Mouse (Mus musculus) common myeloid progenitor, adult 5-6 weeks (primary cell): ENCODE results near the gene Selp. TPM values are rescaled to one million over a fixed set of nuclear protein-coding genes. Genes with fewer than 3 reads are reported as not detected.
A peak's percentile ranks its signal among the peaks of the same experiment; 100 is the strongest.

Source experiments
- ATAC-seq: replicated peaks from 2 replicates; pipeline ENCODE4 v1.8.0; 2016; ENCODE audit warnings: low read depth, mild to moderate bottlenecking, moderate TSS enrichment, inconsistent platforms; ENCODE audit not compliant: poor library complexity, severe bottlenecking
- total RNA-seq: library from RNA; stranded (forward); fragments of 200-1000, 187-1606 nt; gene quantifications from 2 replicates; pipeline ENCODE4 v1.2.3, GENCODE M21; 2017

Selp gene
- total RNA-seq, 1 experiment from 2014 or later, result 5.2 TPM

DNA sequence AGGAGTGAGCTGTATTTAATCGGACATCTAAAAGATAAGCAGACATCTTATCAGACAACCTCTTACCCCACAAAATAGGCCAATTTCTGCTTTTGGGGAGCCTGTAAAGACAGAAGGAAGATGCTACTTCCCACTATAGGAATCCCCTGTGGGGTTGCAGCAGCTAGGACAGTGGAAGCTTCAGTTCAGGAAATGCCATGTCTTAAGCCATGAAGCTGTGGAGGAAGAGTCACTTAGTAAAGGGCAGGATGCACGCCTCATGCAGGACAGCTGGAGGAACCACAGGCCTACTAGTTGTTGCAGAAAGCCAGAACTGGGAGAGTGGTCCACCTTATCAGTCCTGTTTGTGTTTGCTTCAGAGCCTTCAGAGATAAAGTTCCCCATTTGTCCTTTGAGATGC lies 55.4 kb downstream of the Selp start:
- ATAC-seq, result 0 out of 2 replicates have a peak, but pooled peaks have one; percentile 32

- ATAC-seq, result no peak
Observed at GRCm38 (mm10) chr1:164173145-164173544, 58.1 kb downstream of the Selp start.

GRCm38 (mm10) chr1:164176856-164177255 lies 61.8 kb downstream of the Selp start:
- no peak for ATAC-seq

DNA sequence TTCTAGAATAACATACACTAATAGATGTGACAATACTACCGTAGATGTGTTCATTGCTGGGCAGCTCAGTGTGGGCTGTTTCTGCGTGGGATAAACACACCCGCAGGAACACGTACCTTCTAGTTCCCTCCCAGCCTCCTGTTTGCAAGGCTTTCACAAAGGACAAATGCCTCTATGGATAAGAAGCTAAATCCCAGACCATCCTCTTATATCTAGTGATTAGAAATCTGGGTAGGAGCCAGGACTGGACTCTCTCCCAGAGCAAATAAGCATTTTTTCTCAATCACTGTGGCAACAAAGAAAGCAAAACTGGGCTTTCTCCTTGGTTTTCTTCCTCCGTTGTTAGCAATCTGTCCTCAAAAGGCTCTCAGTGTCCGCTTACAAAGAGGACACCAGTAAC lies 63.4 kb downstream of the Selp start:
- no peak for ATAC-seq

DNA sequence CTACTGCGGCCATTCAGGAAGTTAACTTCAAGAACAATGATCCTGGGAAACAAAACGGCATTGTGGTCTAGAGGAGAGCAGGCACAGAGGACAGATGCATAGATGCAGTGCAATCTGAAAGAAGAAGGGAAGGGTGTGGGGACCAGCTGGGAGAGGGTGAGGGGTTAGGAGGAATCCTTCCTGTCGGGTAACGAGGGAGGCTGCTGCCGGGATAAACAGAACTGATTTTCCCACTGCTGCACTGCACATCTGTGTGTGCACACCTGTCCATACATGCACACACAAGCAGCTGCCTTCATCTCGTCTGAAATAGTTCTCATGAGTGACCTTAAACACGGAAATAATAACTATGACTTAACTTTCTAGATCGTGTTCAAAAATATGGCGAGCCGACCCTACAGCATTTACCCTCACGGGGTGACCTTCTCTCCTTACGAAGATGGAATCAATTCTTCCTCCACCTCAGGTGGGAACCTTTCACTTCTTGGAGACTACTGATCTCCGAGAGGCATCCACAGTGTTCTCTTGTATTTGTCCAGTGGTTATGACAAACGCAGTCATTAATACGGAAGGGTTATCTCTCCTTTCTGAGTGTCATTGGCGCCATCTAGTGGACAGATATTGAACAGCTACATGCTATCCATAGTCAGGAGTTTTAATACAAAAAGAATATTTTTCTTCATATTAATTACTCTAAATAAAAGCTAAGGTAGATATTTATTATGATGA lies 69.2 kb downstream of the Selp start:
- ATAC-seq, result peak; percentile 97

DNA sequence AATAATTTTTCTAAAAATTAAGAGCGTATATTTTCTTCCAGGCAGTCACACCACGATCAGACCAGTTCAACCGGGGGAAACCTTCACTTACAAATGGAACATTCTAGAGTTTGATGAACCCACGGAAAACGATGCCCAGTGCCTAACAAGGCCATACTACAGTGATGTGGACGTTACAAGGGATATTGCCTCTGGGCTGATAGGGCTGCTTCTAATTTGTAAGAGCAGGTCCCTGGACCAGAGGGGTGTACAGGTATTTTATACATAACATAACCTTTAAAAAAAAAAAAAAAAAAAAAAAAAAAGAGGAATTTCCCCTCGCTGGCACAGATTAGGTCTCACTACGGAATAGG lies 69.8 kb downstream of the Selp start:
- ATAC-seq, result no peak

DNA sequence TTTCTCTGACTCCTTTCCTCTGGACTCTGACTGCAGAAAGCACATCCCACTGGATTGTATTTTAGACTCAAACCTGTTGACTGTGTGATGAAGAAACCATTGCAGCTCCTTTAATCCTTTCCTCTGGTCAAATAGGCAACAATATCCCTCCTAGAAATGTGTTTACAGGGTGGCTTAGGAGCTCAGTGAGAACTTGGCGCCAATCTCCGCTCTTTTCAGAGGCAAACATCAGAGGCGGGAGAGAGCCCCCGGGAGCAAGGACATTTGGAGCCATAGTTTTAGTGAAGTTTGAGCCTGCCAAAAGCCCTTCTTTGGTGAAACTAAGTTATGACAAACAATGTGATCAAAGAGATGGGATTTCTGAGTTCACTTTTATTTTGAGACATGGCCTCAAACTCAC lies 70.3 kb downstream of the Selp start:
- ATAC-seq, result no peak

- ATAC-seq, result no peak
Observed at GRCm38 (mm10) chr1:164187002-164187560, 72.0 kb downstream of the Selp start.

DNA sequence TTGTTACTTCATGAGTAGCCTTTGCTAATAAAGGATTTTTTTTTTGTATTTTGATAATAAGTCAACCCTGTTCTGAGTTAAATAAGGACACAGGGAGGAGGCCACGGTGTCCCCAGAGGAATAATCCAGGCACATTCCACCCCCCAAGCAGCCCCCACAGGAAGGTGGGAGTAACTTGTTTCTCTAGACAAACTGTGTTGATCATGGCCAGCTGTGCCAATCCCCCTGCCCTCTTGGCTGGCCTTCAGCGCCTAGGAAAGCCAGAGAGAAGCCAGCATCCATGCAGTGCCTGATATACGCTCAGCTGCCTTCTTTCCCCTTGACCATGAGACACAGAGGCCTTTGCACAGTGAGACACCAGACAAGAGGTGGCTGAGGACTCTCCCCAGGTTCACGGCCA lies 84.5 kb downstream of the Selp start:
- ATAC-seq, result no peak

Other genes with a start within 250 kb of the Selp start
- 12.9 and 26.4 TPM in 2 replicates for gene Scyl3, start 186.2 kb upstream of the Selp start, total RNA-seq
- gene BC055324, start 120.5 kb upstream of the Selp start, total RNA-seq, result 24.4 and 26.8 TPM in 2 replicates
- gene Mettl18, start 120.4 kb upstream of the Selp start, total RNA-seq, result 13.9 and 22.5 TPM in 2 replicates
- gene Sele, start 67.0 kb upstream of the Selp start, total RNA-seq, result 0.05 TPM in 1 of 2 replicates, not detected in the other
- 275 and 283 TPM in 2 replicates for gene Sell, start 53.3 kb upstream of the Selp start, total RNA-seq
- gene F5, start 36.6 kb downstream of the Selp start, total RNA-seq, result 1.6 and 2.1 TPM in 2 replicates
- gene Slc19a2, start 133.8 kb downstream of the Selp start, total RNA-seq, result 4.7 and 5.1 TPM in 2 replicates
- 37.2 and 38.9 TPM in 2 replicates for gene Ccdc181, start 160.3 kb downstream of the Selp start, total RNA-seq
- 37.0 and 37.3 TPM in 2 replicates for gene Nme7, start 188.9 kb downstream of the Selp start, total RNA-seq
- 35.9 and 36.5 TPM in 2 replicates for gene Blzf1, start 192.2 kb downstream of the Selp start, total RNA-seq